Mouse (Mus musculus) heart, postnatal 0 days (tissue): Measurements from ENCODE around the gene Ankrd17. TPM values are rescaled to one million over a fixed set of nuclear protein-coding genes. Genes with fewer than 3 reads are reported as not detected.
A peak's percentile ranks its signal among the peaks of the same experiment; 100 is the strongest.

Experiments used
- ATAC-seq: fragments of 200-750 bp; cut with Nextera tagmentation; 2 replicates; pipeline ENCODE4 v1.8.0; 2017; ENCODE audit warnings: low read depth, moderate number of reproducible peaks, moderate library complexity; ENCODE audit not compliant: insufficient read depth
- DNase-seq: peaks from one replicate; pipeline ENCODE4 v3.0.0-alpha.2; 2016; ENCODE audit warnings: low spot score
- H3K27ac ChIP-seq: fragments of 300-500 bp; sonication (generic); 2 replicates; pipeline ENCODE4 v1.5.1; 2014; ENCODE audit warnings: low read depth, mild to moderate bottlenecking
- H3K27me3 ChIP-seq: fragments of 300-500 bp; sonication (generic); 2 replicates; pipeline ENCODE4 v1.6.1; 2014; ENCODE audit warnings: low read length, mixed read lengths; ENCODE audit not compliant: control insufficient read depth, insufficient read depth
- H3K36me3 ChIP-seq: fragments of 300-500 bp; sonication (generic); replicated peaks from 2 replicates; pipeline ENCODE4 v1.6.1; 2014; ENCODE audit warnings: low read length, mixed read lengths; ENCODE audit not compliant: control insufficient read depth, insufficient read depth
- H3K4me1 ChIP-seq: fragments of 300-500 bp; sonication (generic); 2 replicates; pipeline ENCODE4 v1.6.1; 2014; ENCODE audit warnings: antibody characterized with exemption; ENCODE audit not compliant: control insufficient read depth, insufficient read depth
- H3K4me2 ChIP-seq: fragments of 300-500 bp; sonication (generic); 2 replicates; pipeline ENCODE4 v1.6.1; 2014; ENCODE audit warnings: low read depth, mild to moderate bottlenecking, low read length, moderate library complexity
- H3K4me3 ChIP-seq: fragments of 300-500 bp; sonication (generic); 2 replicates; pipeline ENCODE4 v1.5.1; 2014; ENCODE audit warnings: low read depth, low read length
- H3K9ac ChIP-seq: fragments of 300-500 bp; sonication (generic); replicated peaks from 2 replicates; pipeline ENCODE4 v1.6.1; 2014; ENCODE audit warnings: low read depth, low read length, mixed read lengths
- H3K9me3 ChIP-seq: fragments of 300-500 bp; sonication (generic); replicated peaks from 2 replicates; pipeline ENCODE4 v1.6.1; 2016; ENCODE audit warnings: low read length; ENCODE audit not compliant: control insufficient read depth
- CTCF ChIP-seq: IDR thresholded peaks from 2 replicates; pipeline ENCODE4 v1.5.1; 2016; ENCODE audit warnings: antibody characterized with exemption, control low read depth, low read depth
- EP300 ChIP-seq: IDR thresholded peaks from 2 replicates; pipeline ENCODE4 v1.6.1; 2016; ENCODE audit warnings: antibody characterized with exemption, low read depth
- WGBS: fragments of 180-500 bp; shearing (Covaris S2); extraction: QIAGEN DNeasy Blood & Tissue Kit; methylation state at CpG from one replicate; pipeline ENCODE4 v1.1.7; 2014; 5-methylcytosine and 5-hydroxymethylcytosine counted together
- polyA plus RNA-seq: library from polyadenylated mRNA; unstranded; fragments of >200 nt; fragmentation: Nextera tagmentation; extraction: Ambion mirVana; gene quantifications from 2 replicates; pipeline ENCODE4 v1.2.1, GENCODE M21; 2015
- total RNA-seq: library from RNA; depleted of rRNA; stranded (reverse); fragments of >200 nt; gene quantifications from 2 replicates; pipeline ENCODE4 v1.2.3, GENCODE M21; 2014; ENCODE audit warnings: low replicate concordance

Ankrd17 gene
- total and polyA plus RNA-seq, 2 experiments from 2014 or later: 13.0 to 49.0 TPM

DNA sequence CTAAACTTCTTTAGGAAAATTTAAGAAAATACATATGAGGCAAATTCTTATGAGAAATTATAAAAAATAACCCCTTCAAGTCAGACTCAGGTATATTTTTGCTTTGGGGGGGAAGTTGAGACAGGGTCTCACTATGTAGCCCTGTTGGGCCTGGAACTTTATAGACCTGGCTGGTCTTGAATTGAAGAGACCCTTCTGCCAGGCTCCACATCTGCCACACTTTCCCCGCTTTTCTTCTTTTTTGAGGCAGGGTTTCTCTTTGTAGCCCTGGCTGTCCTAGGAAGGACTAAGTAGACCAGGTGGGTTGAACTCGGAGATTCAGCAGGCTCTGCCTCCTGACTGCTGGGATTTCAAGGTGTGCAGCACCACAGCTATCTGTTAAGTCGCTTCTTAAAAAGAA, 139.7 kb downstream of the Ankrd17 start:
- Histone ChIP-seq H3K27me3 (no peaks in the 10 kb centered on the region), H3K9ac (no peak overlapping the region), H3K27ac (no peak overlapping the region), H3K4me1 (peaks cover 7% of the 10 kb centered on the region), H3K36me3 (peaks cover 57% of the 10 kb centered on the region), H3K4me3 (no peak overlapping the region), H3K9me3 (no peaks in the 10 kb centered on the region), H3K4me2 (no peak overlapping the region)
- no peak for TF ChIP-seq CTCF
- TF ChIP-seq EP300: no peak
- no peak for DNase-seq
- no peak for ATAC-seq
- WGBS: 88% methylated on average over 3 of the region's 3 CpGs

DNA sequence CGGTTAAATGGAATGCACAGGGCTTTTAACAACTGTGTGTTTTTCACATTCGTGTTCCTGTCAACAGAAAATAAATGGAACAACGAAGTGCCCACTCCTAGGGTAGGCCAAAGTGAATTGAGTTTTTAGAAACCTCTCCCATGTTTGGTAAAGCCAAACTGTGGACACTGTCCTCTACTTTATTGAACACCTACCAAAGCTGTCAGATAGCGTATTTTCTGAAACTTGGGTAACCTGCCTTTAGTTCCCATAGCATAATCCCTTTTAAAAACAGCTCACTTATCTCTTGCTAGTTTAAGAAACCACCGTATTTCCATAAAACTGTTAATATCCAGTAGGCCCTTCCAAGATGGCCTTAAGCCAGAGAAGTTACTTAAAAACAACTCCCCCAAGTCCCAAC, 141.6 kb downstream of the Ankrd17 start:
- TF ChIP-seq EP300 (no peak), CTCF (no peak)
- Histone ChIP-seq H3K9me3 (no peaks in the 10 kb centered on the region), H3K9ac (no peak overlapping the region), H3K4me1 (peaks cover 7% of the 10 kb centered on the region), H3K27me3 (no peaks in the 10 kb centered on the region), H3K4me3 (no peak overlapping the region), H3K27ac (peak overlapping the region; percentile 96), H3K4me2 (no peak overlapping the region; the same call in 1 of the 2 replicates), H3K36me3 (peaks cover 48% of the 10 kb centered on the region)
- DNase-seq (no peak), ATAC-seq (no peak)
- 76% methylated on average over 5 of the region's 5 CpGs for WGBS

DNA sequence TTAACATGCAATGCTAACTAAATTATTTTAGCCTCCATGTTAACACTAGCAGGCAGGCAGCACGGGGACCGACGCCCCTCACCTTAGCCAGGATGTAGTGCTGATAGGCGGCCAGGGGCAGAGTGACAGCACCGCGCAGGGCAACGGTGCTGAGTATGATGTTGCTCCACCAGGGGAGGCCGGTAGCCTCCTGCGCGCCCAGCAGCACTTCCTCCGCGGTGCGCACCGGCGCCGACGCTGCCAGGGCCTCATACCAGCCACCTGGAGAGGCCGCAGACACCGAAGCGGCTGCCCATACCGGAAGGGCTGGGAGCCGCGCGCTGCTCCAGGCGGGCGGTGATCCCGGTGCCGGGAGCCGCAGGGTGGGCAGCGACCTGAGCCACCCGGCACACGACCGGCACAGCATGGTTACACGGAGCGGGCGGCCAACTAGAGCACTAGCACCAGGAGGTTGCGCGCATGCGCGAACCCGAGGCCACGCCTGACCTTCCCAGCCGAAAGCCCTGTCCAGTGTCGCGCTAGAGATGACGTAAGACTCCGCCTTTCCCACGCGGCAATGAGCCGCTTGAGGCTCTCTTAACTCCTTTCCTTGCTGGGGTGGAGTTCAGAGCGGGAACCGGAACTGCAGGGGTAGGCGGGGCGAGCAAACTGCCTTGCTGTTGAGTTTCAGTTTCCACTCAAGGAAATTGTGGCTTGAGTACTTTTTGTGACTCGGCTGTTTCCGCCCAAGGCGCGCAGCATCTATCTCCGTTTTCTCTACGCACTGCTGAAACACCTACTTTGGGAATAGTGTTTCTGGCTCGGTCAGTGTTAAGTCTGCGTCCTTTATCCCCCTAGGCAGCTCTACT, 142.6 kb downstream of the Ankrd17 start, which contains the start of gene Cox18:
TSS of gene Cox18 (minus strand) at position 468 of the 848 bp plus-strand sequence.
- H3K9me3 ChIP-seq: no peaks in the 10 kb centered on the region
- H3K36me3 ChIP-seq: peaks cover 41% of the 10 kb centered on the region
- peak; percentile 20; the same call in 1 of the 2 replicates for TF ChIP-seq EP300
- no peak; the same call in 1 of the 2 replicates for TF ChIP-seq CTCF
- H3K4me3 ChIP-seq: peak within 1 kb of the TSS; percentile 91
- peak within 1 kb of the TSS; percentile 78 for H3K4me2 ChIP-seq
- peak; percentile 97 for DNase-seq
- peaks cover 7% of the 10 kb centered on the region for H3K4me1 ChIP-seq
- peak; percentile 97 for ATAC-seq
- WGBS: under 1% methylated on average over 62 of the region's 62 CpGs
- H3K9ac ChIP-seq: peak within 1 kb of the TSS; percentile 71
- H3K27me3 ChIP-seq: no peaks in the 10 kb centered on the region
- peak within 1 kb of the TSS; percentile 96 for H3K27ac ChIP-seq

DNA sequence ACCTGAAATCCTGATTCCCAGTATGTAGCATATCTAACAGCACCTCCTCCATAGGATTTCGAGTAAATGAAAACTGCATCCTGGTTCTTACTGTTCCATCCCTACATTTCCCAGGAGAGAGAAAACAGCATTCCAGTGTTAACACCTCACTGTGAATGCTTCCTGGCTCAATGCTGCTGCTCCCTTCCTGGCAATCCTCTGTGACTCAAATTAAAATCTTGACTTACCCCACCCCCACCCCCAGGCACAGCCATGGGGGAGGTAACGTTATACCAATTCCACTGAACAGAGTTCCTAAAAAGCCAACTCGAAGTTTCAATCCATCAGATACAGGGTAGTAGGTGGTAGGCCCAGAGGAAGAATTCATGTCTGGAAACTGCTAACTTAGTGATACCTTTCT, 143.4 kb downstream of the Ankrd17 start:
- H3K36me3 ChIP-seq: peaks cover 42% of the 10 kb centered on the region

DNA sequence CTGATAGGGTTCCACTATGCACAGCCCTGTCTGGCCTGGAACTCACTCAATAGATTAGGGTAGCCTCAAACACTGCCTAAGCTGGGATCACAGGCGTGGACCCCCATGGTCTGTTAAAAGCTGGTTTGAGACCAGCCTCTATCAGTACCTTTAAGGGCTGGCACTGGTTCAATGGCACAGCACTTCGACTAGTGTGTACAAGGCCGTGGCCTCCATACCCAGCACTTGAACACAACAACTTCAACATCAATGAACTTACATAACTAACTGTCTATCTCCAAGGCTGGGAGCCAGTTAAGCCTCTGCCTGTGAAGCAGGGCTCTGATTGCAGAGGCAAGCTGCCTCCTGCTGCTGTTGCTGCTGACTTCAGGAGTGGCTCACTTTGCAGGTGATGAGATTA, 148.6 kb downstream of the Ankrd17 start:
- 79% methylated on average over 3 of the region's 3 CpGs for WGBS
- Histone ChIP-seq H3K4me3 (no peak overlapping the region), H3K27ac (no peak overlapping the region), H3K36me3 (peaks cover 55% of the 10 kb centered on the region), H3K4me2 (no peak overlapping the region), H3K9ac (no peak overlapping the region), H3K9me3 (no peaks in the 10 kb centered on the region), H3K4me1 (peaks cover 2% of the 10 kb centered on the region), H3K27me3 (no peaks in the 10 kb centered on the region)
- ATAC-seq (no peak), DNase-seq (no peak)
- TF ChIP-seq EP300: no peak
- TF ChIP-seq CTCF: no peak

More for the DNA sequence above, 143.4 kb downstream of the Ankrd17 start:
- peak overlapping the region; percentile 71 for H3K9ac ChIP-seq
- H3K27me3 ChIP-seq: no peaks in the 10 kb centered on the region
- H3K9me3 ChIP-seq: no peaks in the 10 kb centered on the region
- DNase-seq (no peak), ATAC-seq (no peak)
- peak overlapping the region; percentile 91 for H3K4me3 ChIP-seq
- WGBS: 18% methylated on average over 3 of the region's 3 CpGs
- peak overlapping the region; percentile 96 for H3K27ac ChIP-seq
- TF ChIP-seq EP300 (no peak; the same call in 1 of the 2 replicates), CTCF (no peak)
- H3K4me1 ChIP-seq: peaks cover 7% of the 10 kb centered on the region
- peak overlapping the region; percentile 78 for H3K4me2 ChIP-seq
